Mouse (Mus musculus) brain, embryonic 14.5 days (tissue): ENCODE results near the gene Tmem229b. TPM values are rescaled to one million over a fixed set of nuclear protein-coding genes. Genes with fewer than 3 reads are reported as not detected.
"Not testable (repeated sequence)": the region's sequence is repeated elsewhere in the genome, so short reads cannot be mapped to it uniquely, and the experiment has no call there.

ENCODE experiments used
- DNase-seq: peaks from one replicate; pipeline ENCODE4 v3.0.0-alpha.2; 2011; ENCODE audit warnings: low read depth
- CTCF ChIP-seq: fragments of 200-500 bp; IDR thresholded peaks from 2 replicates; pipeline ENCODE4 v1.5.1; 2012; ENCODE audit warnings: inconsistent platforms, mild to moderate bottlenecking, moderate library complexity, borderline replicate concordance; ENCODE audit not compliant: insufficient read depth, insufficient read length; ENCODE audit errors: extremely low read depth
- POLR2A ChIP-seq: fragments of 200-500 bp; IDR thresholded peaks from 2 replicates; pipeline ENCODE4 v1.6.1; 2012; ENCODE audit warnings: mild to moderate bottlenecking, inconsistent platforms, borderline replicate concordance; ENCODE audit not compliant: poor library complexity, insufficient read depth, insufficient read length, severe bottlenecking; ENCODE audit errors: extremely low read depth
- polyA plus RNA-seq: library from polyadenylated mRNA; depleted of rRNA; stranded (reverse); fragments of >200 nt; gene quantifications from 2 replicates; pipeline ENCODE4 v1.2.3, GENCODE M21; 2012

Gene Tmem229b
- polyA plus RNA-seq, 1 experiment, result 93.2 TPM

GRCm38 (mm10) chr12:79034331-79034730, 26.9 kb upstream of the Tmem229b start:
- no peak for DNase-seq
- TF ChIP-seq CTCF (no peak), POLR2A (no peak)

GRCm38 (mm10) chr12:79028911-79029861, 21.8 kb upstream of the Tmem229b start, which contains the start of gene Plekhh1:
Gene Plekhh1, plus strand, starts transcription at chr12:79029163.
- peak; percentile 73 for DNase-seq
- TF ChIP-seq POLR2A (peak; percentile 80), CTCF (no peak)

- not testable (repeated sequence) for DNase-seq
Measured at GRCm38 (mm10) chr12:79027526-79027925, 20.1 kb upstream of the Tmem229b start.

GRCm38 (mm10) chr12:79022882-79023281, 15.5 kb upstream of the Tmem229b start:
- DNase-seq, result peak; percentile 69
- no peak for TF ChIP-seq POLR2A
- TF ChIP-seq CTCF, result peak; percentile 78

GRCm38 (mm10) chr12:79021902-79022301, 14.5 kb upstream of the Tmem229b start:
- no peak for TF ChIP-seq POLR2A
- no peak for TF ChIP-seq CTCF
- no peak for DNase-seq

GRCm38 (mm10) chr12:79017994-79018399, 10.6 kb upstream of the Tmem229b start:
- TF ChIP-seq POLR2A, result no peak
- TF ChIP-seq CTCF, result no peak
- DNase-seq, result no peak

GRCm38 (mm10) chr12:79016109-79016508, 8.7 kb upstream of the Tmem229b start:
- peak; percentile 79 for DNase-seq
- TF ChIP-seq POLR2A (no peak), CTCF (no peak)

GRCm38 (mm10) chr12:79010569-79010968, 3.1 kb upstream of the Tmem229b start:
- TF ChIP-seq POLR2A (no peak), CTCF (no peak)
- DNase-seq, result no peak

- TF ChIP-seq CTCF (peak; percentile 47; the same call in 1 of the 2 replicates), POLR2A (peak; percentile 8; the same call in 1 of the 2 replicates)
- DNase-seq, result peak; percentile 78
Measured at GRCm38 (mm10) chr12:79006478-79007125, 825 bp downstream of the Tmem229b start.

- no peak for DNase-seq
- no peak for TF ChIP-seq POLR2A
- TF ChIP-seq CTCF, result no peak
Measured at GRCm38 (mm10) chr12:79006076-79006475, 1.4 kb downstream of the Tmem229b start.

- TF ChIP-seq POLR2A, result no peak
- DNase-seq, result no peak
Measured at GRCm38 (mm10) chr12:79005456-79005855, 2.0 kb downstream of the Tmem229b start.
